Mouse (Mus musculus) liver, postnatal 0 days (tissue): ENCODE data around the gene H2afj. TPM values are rescaled to one million over a fixed set of nuclear protein-coding genes. Genes with fewer than 3 reads are reported as not detected.

ENCODE experiments used
- ATAC-seq: fragments of 200-750 bp; cut with Nextera tagmentation; 2 replicates; pipeline ENCODE4 v1.8.0; 2017; ENCODE audit warnings: mild to moderate bottlenecking, moderate library complexity
- DNase-seq: peaks from one replicate; pipeline ENCODE4 v3.0.0-alpha.2; 2016
- H3K27ac ChIP-seq: fragments of 300-500 bp; sonication (generic); 2 replicates; pipeline ENCODE4 v1.5.1; 2014; ENCODE audit warnings: antibody characterized with exemption, moderate library complexity, mild to moderate bottlenecking, low read depth
- H3K27me3 ChIP-seq: fragments of 300-500 bp; sonication (generic); 2 replicates; pipeline ENCODE4 v1.6.1; 2014; ENCODE audit warnings: low read length, control low read depth, mixed read lengths; ENCODE audit not compliant: insufficient read depth
- H3K36me3 ChIP-seq: fragments of 300-500 bp; sonication (generic); replicated peaks from 2 replicates; pipeline ENCODE4 v1.6.1; 2014; ENCODE audit warnings: mild to moderate bottlenecking, control low read depth, low read length, moderate library complexity, mixed read lengths; ENCODE audit not compliant: insufficient read depth
- H3K4me1 ChIP-seq: fragments of 300-500 bp; sonication (generic); 2 replicates; pipeline ENCODE4 v1.6.1; 2014; ENCODE audit warnings: antibody characterized with exemption, mild to moderate bottlenecking, control low read depth; ENCODE audit not compliant: insufficient read depth
- H3K4me2 ChIP-seq: fragments of 300-500 bp; sonication (generic); 2 replicates; pipeline ENCODE4 v1.6.1; 2014; ENCODE audit warnings: low read depth, mild to moderate bottlenecking, low read length, moderate library complexity, mixed read lengths
- H3K4me3 ChIP-seq: fragments of 300-500 bp; sonication (generic); 2 replicates; pipeline ENCODE4 v1.5.1; 2014; ENCODE audit warnings: low read depth, low read length
- H3K9ac ChIP-seq: fragments of 300-500 bp; sonication (generic); replicated peaks from 2 replicates; pipeline ENCODE4 v1.6.1; 2014; ENCODE audit warnings: mild to moderate bottlenecking, moderate library complexity
- H3K9me3 ChIP-seq: fragments of 300-500 bp; sonication (generic); 2 replicates; pipeline ENCODE4 v1.6.1; 2016; ENCODE audit warnings: mild to moderate bottlenecking, control low read depth, low read length, mixed read lengths
- CTCF ChIP-seq: sonication (generic); IDR thresholded peaks from 2 replicates; pipeline ENCODE4 v1.5.1; 2016; ENCODE audit warnings: antibody characterized with exemption, low read depth
- EP300 ChIP-seq: IDR thresholded peaks from 2 replicates; pipeline ENCODE4 v1.6.1; 2016; ENCODE audit warnings: antibody characterized with exemption, low read depth, mild to moderate bottlenecking
- WGBS: fragments of 180-500 bp; shearing (Covaris S2); extraction: QIAGEN DNeasy Blood & Tissue Kit; methylation state at CpG from one replicate; pipeline ENCODE4 v1.1.7; 2014; ENCODE audit not compliant: insufficient replicate concordance; 5-methylcytosine and 5-hydroxymethylcytosine counted together
- polyA plus RNA-seq: library from polyadenylated mRNA; unstranded; fragments of >200 nt; fragmentation: Nextera tagmentation; extraction: Ambion mirVana; gene quantifications from 2 replicates; pipeline ENCODE4 v1.2.1, GENCODE M21; 2015

H2afj gene
- polyA plus RNA-seq = 147 and 152 TPM in 2 replicates

DNA sequence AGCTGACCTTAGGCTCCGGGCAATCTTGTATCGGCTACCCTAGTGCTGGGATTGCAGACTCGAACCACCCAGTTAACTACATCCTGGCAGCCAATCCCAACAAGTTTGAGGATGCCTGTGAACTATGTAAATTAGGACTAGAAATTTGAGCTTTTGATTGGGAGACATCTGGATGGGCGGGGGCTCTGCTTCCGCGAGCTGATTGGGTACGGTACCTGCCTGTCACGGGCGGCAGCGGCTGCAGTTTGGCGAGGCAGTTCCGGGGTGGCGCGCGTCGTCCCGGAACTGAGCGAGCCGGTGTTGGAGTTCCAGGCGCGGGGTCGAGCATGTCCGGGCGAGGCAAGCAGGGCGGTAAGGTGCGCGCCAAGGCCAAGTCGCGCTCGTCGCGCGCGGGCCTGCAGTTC is at the start of gene H2afj:
TSS of gene H2afj (plus strand) at position 231 of the 404 bp plus-strand sequence.
- DNase-seq (peak; percentile 99), ATAC-seq (peak; percentile 83)
- Histone ChIP-seq H3K27me3 (no peaks in the 10 kb centered on the region), H3K4me1 (peaks cover 29% of the 10 kb centered on the region), H3K27ac (peak within 1 kb of the TSS; percentile 88), H3K9me3 (no peaks in the 10 kb centered on the region), H3K4me2 (peak within 1 kb of the TSS; percentile 96), H3K9ac (peak within 1 kb of the TSS; percentile 91), H3K4me3 (peak within 1 kb of the TSS; percentile 91), H3K36me3 (peaks cover 11% of the 10 kb centered on the region)
- WGBS = under 1% methylated on average over 34 of the region's 34 CpGs
- peak; percentile 77 for TF ChIP-seq EP300
- no peak for TF ChIP-seq CTCF

- H3K4me3 ChIP-seq = no peak overlapping the region
- no peak for TF ChIP-seq CTCF
- TF ChIP-seq EP300 = no peak
- ATAC-seq = no peak
Observed at GRCm38 (mm10) chr6:136763912-136764311, 44.1 kb upstream of the H2afj start.

DNA sequence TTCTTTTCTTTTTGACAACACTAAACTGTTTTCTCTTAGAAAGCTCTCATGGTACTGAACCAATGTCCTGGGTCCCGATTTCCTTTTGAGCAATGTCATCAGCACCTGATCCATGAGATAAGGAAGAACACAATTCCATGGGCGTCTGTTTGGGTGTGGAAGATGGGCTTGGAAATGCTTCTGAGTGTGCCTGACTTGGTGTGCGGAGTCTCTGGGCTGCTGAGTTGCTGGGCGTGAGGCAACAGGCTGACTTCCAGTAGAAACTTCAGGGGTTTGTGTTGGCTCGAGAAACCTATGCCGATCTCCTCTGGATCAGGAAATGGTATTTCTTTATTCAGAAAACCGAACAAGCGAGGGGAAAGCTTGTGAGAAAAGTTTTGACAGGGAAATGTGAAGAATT is 38.9 kb upstream of the H2afj start:
- Histone ChIP-seq H3K4me2 (no peak overlapping the region), H3K27me3 (no peaks in the 10 kb centered on the region), H3K9ac (no peak overlapping the region), H3K9me3 (no peaks in the 10 kb centered on the region), H3K27ac (no peak overlapping the region), H3K4me3 (no peak overlapping the region), H3K36me3 (no peaks in the 10 kb centered on the region), H3K4me1 (no peaks in the 10 kb centered on the region)
- ATAC-seq (no peak), DNase-seq (no peak)
- WGBS = 76% methylated on average over 8 of the region's 8 CpGs
- TF ChIP-seq CTCF = no peak
- no peak for TF ChIP-seq EP300

More at GRCm38 (mm10) chr6:136763912-136764311, 44.1 kb upstream of the H2afj start:
- no peak overlapping the region for H3K4me2 ChIP-seq
- no peaks in the 10 kb centered on the region for H3K4me1 ChIP-seq
- H3K36me3 ChIP-seq = no peaks in the 10 kb centered on the region
- H3K9me3 ChIP-seq = no peaks in the 10 kb centered on the region
- no peak overlapping the region for H3K27ac ChIP-seq
- no peak overlapping the region for H3K9ac ChIP-seq
- DNase-seq = no peak
- no peaks in the 10 kb centered on the region for H3K27me3 ChIP-seq
- WGBS = 24% methylated on average over 1 of the region's 1 CpGs

GRCm38 (mm10) chr6:136769859-136770258 is 38.2 kb upstream of the H2afj start:
- Histone ChIP-seq H3K9ac (no peak overlapping the region), H3K4me2 (no peak overlapping the region), H3K27ac (no peak overlapping the region), H3K9me3 (no peaks in the 10 kb centered on the region), H3K27me3 (no peaks in the 10 kb centered on the region), H3K36me3 (no peaks in the 10 kb centered on the region), H3K4me3 (no peak overlapping the region), H3K4me1 (no peaks in the 10 kb centered on the region)
- no peak for ATAC-seq
- TF ChIP-seq CTCF (no peak), EP300 (no peak)
- DNase-seq = no peak
- WGBS = 75% methylated on average over 7 of the region's 7 CpGs

DNA sequence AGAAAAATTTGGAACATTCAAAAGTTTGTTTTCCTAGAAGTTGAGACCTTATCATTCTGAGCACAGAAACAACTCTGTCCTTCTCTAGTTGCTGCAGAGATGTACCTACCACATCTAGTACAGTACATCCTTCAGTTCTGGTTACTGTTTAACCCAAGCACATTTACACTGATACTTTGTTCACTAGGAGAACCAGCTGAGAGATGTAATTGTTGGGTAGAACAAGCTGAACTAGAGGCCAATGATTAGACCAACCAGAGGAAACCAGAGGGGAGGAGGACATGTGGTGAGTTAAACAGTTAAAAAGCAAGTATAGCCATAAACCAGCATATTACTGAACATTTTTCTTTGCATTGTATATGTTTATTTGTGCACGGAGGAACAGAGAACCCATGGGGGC is 31.7 kb upstream of the H2afj start:
- Histone ChIP-seq H3K4me1 (no peaks in the 10 kb centered on the region; the same call in 1 of the 2 replicates), H3K36me3 (no peaks in the 10 kb centered on the region), H3K27me3 (no peaks in the 10 kb centered on the region), H3K9me3 (no peaks in the 10 kb centered on the region), H3K4me2 (no peak overlapping the region), H3K27ac (no peak overlapping the region), H3K4me3 (no peak overlapping the region), H3K9ac (no peak overlapping the region)
- TF ChIP-seq EP300 (no peak), CTCF (no peak)
- ATAC-seq (no peak), DNase-seq (no peak)
- WGBS = 66% methylated on average over 1 of the region's 1 CpGs

DNA sequence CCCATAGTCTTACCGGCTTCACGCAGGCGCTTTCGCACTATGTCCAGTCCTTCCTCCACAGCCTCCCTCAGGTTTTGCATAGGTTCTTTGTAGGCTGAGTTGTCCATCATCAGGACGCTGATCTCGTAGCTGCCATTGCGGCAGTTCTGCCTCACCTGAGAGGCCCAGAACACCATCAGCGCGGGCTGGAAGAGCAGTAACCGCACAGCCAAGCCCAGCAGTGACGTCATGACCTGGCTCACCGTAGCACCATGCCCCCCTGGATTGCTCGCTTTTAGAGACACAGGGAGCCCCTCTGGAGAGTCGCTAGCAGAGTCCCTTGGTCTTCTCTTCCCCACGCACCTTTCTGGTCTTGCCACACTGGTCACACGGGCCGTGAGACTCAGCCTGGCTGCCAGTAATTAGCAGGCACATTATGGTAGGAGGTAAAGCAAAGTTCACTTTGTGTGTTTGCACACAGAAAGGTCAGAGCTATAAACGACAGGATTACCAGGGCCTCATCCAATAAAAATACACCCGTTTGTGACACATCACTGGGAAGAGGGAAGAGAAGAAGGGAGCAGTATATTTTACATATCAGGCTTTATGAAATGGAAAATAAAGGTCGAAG is 26.6 kb upstream of the H2afj start, which contains the start of gene Gucy2c:
TSS of gene Gucy2c (minus strand) at position 389 of the 610 bp plus-strand sequence.
- H3K27ac ChIP-seq = no peak within 1 kb of the TSS
- DNase-seq (no peak), ATAC-seq (peak; percentile 89)
- TF ChIP-seq CTCF (no peak), EP300 (no peak)
- no peaks in the 10 kb centered on the region for H3K27me3 ChIP-seq
- H3K36me3 ChIP-seq = no peaks in the 10 kb centered on the region
- H3K4me1 ChIP-seq = no peaks in the 10 kb centered on the region; the same call in 1 of the 2 replicates
- 74% methylated on average over 20 of the region's 20 CpGs for WGBS
- no peak within 1 kb of the TSS for H3K4me3 ChIP-seq
- H3K4me2 ChIP-seq = peak within 1 kb of the TSS; percentile 29
- H3K9ac ChIP-seq = no peak within 1 kb of the TSS
- no peaks in the 10 kb centered on the region for H3K9me3 ChIP-seq

- ATAC-seq (no peak), DNase-seq (no peak)
- Histone ChIP-seq H3K36me3 (no peaks in the 10 kb centered on the region), H3K27ac (no peak overlapping the region), H3K9ac (no peak overlapping the region), H3K4me2 (no peak overlapping the region), H3K9me3 (no peaks in the 10 kb centered on the region), H3K4me3 (no peak overlapping the region), H3K4me1 (no peaks in the 10 kb centered on the region), H3K27me3 (no peaks in the 10 kb centered on the region)
- TF ChIP-seq EP300 (no peak), CTCF (no peak)
- 76% methylated on average over 12 of the region's 12 CpGs for WGBS
Observed at GRCm38 (mm10) chr6:136782146-136782545, 25.9 kb upstream of the H2afj start.
